Mouse (Mus musculus) limb, embryonic 11.5 days (tissue): Measurements from ENCODE around the gene Slc25a44. TPM values are rescaled to one million over a fixed set of nuclear protein-coding genes. Genes with fewer than 3 reads are reported as not detected.

Experiments used
- ATAC-seq: fragments of 200-750 bp; cut with Nextera tagmentation; 2 replicates; pipeline ENCODE4 v1.8.0; 2017; ENCODE audit warnings: low read depth; ENCODE audit not compliant: insufficient number of reproducible peaks, low FRiP score, low TSS enrichment
- DNase-seq: peaks from one replicate; pipeline ENCODE4 v3.0.0-alpha.2; 2015; ENCODE audit warnings: low spot score
- H3K27ac ChIP-seq: fragments of 300-500 bp; sonication (generic); replicated peaks from 2 replicates; pipeline ENCODE4 v1.5.1; 2014; ENCODE audit warnings: low read depth, mild to moderate bottlenecking, low read length
- H3K27me3 ChIP-seq: fragments of 300-500 bp; sonication (generic); 2 replicates; pipeline ENCODE4 v1.6.1; 2014; ENCODE audit warnings: mild to moderate bottlenecking, low read length, mixed read lengths; ENCODE audit not compliant: control insufficient read depth, insufficient read depth
- H3K36me3 ChIP-seq: fragments of 300-500 bp; sonication (generic); 2 replicates; pipeline ENCODE4 v1.6.1; 2014; ENCODE audit warnings: mild to moderate bottlenecking, low read length, moderate library complexity, mixed read lengths; ENCODE audit not compliant: control insufficient read depth, insufficient read depth
- H3K4me1 ChIP-seq: fragments of 300-500 bp; sonication (generic); 2 replicates; pipeline ENCODE4 v1.6.1; 2014; ENCODE audit warnings: low read length, mixed read lengths; ENCODE audit not compliant: control insufficient read depth, insufficient read depth
- H3K4me2 ChIP-seq: fragments of 300-500 bp; sonication (generic); 2 replicates; pipeline ENCODE4 v1.6.1; 2014; ENCODE audit warnings: low read depth, mild to moderate bottlenecking, moderate library complexity; ENCODE audit not compliant: severe bottlenecking
- H3K4me3 ChIP-seq: fragments of 300-500 bp; sonication (generic); 2 replicates; pipeline ENCODE4 v1.5.1; 2014; ENCODE audit warnings: low read depth, low read length
- H3K9ac ChIP-seq: fragments of 300-500 bp; sonication (generic); 2 replicates; pipeline ENCODE4 v1.6.1; 2014; ENCODE audit warnings: mild to moderate bottlenecking, low read length
- H3K9me3 ChIP-seq: fragments of 300-500 bp; sonication (generic); 2 replicates; pipeline ENCODE4 v1.6.1; 2016; ENCODE audit warnings: low read length; ENCODE audit not compliant: control insufficient read depth
- WGBS: fragments of 180-500 bp; shearing (Covaris S2); extraction: QIAGEN DNeasy Blood & Tissue Kit; methylation state at CpG from one replicate; pipeline ENCODE4 v1.1.7; 2014; 5-methylcytosine and 5-hydroxymethylcytosine counted together
- polyA plus RNA-seq: library from polyadenylated mRNA; unstranded; fragments of >200 nt; fragmentation: Nextera tagmentation; extraction: Ambion mirVana; gene quantifications from 2 replicates; pipeline ENCODE4 v1.2.1, GENCODE M21; 2014

Gene Slc25a44
- polyA plus RNA-seq, 1 experiment from 2014 or later: 17.7 TPM

- H3K9ac ChIP-seq: no peak overlapping the region
- H3K36me3 ChIP-seq: no peaks in the 10 kb centered on the region
- H3K4me2 ChIP-seq: no peak overlapping the region
- no peak for ATAC-seq
- H3K9me3 ChIP-seq: no peaks in the 10 kb centered on the region
- H3K4me1 ChIP-seq: peaks cover 7% of the 10 kb centered on the region; the same call in 1 of the 2 replicates
- no peak for DNase-seq
- 81% methylated on average over 8 of the region's 8 CpGs for WGBS
- no peak overlapping the region for H3K27ac ChIP-seq
- no peaks in the 10 kb centered on the region for H3K27me3 ChIP-seq
- no peak overlapping the region for H3K4me3 ChIP-seq
Observed at GRCm38 (mm10) chr3:88446471-88447123, 21.7 kb upstream of the Slc25a44 start.

GRCm38 (mm10) chr3:88442888-88443287, 17.9 kb upstream of the Slc25a44 start:
- 69% methylated on average over 7 of the region's 7 CpGs for WGBS

GRCm38 (mm10) chr3:88442488-88442887, 17.5 kb upstream of the Slc25a44 start:
- no peak overlapping the region for H3K27ac ChIP-seq
- H3K4me3 ChIP-seq: no peak overlapping the region
- H3K9me3 ChIP-seq: no peaks in the 10 kb centered on the region
- DNase-seq (no peak), ATAC-seq (no peak)
- WGBS: 82% methylated on average over 12 of the region's 12 CpGs
- no peaks in the 10 kb centered on the region for H3K36me3 ChIP-seq
- H3K4me1 ChIP-seq: peaks cover 14% of the 10 kb centered on the region; the same call in 1 of the 2 replicates
- H3K4me2 ChIP-seq: no peak overlapping the region
- no peaks in the 10 kb centered on the region for H3K27me3 ChIP-seq
- H3K9ac ChIP-seq: no peak overlapping the region

More at GRCm38 (mm10) chr3:88442888-88443287, 17.9 kb upstream of the Slc25a44 start:
- no peak for ATAC-seq
- no peak overlapping the region for H3K4me3 ChIP-seq
- H3K36me3 ChIP-seq: no peaks in the 10 kb centered on the region
- no peak for DNase-seq
- no peak overlapping the region for H3K27ac ChIP-seq
- no peaks in the 10 kb centered on the region for H3K9me3 ChIP-seq
- no peaks in the 10 kb centered on the region for H3K27me3 ChIP-seq
- H3K4me1 ChIP-seq: peaks cover 11% of the 10 kb centered on the region; the same call in 1 of the 2 replicates
- H3K9ac ChIP-seq: no peak overlapping the region
- no peak overlapping the region for H3K4me2 ChIP-seq

- no peaks in the 10 kb centered on the region for H3K9me3 ChIP-seq
- H3K36me3 ChIP-seq: no peaks in the 10 kb centered on the region
- DNase-seq: peak; percentile 45
- 20% methylated on average over 27 of the region's 27 CpGs for WGBS
- H3K4me3 ChIP-seq: 0 out of 2 replicates have a peak overlapping the region, but pooled peaks have one; percentile 1
- peaks cover 22% of the 10 kb centered on the region; the same call in 1 of the 2 replicates for H3K4me1 ChIP-seq
- H3K9ac ChIP-seq: no peak overlapping the region
- H3K27ac ChIP-seq: no peak overlapping the region
- H3K4me2 ChIP-seq: peak overlapping the region; percentile 26
- ATAC-seq: no peak
- H3K27me3 ChIP-seq: no peaks in the 10 kb centered on the region
Observed at GRCm38 (mm10) chr3:88440500-88441381, 15.8 kb upstream of the Slc25a44 start.

- Histone ChIP-seq H3K9me3 (no peaks in the 10 kb centered on the region), H3K4me1 (peaks cover 22% of the 10 kb centered on the region; the same call in 1 of the 2 replicates), H3K4me2 (no peak overlapping the region), H3K4me3 (no peak overlapping the region), H3K27ac (no peak overlapping the region), H3K27me3 (no peaks in the 10 kb centered on the region), H3K9ac (no peak overlapping the region), H3K36me3 (no peaks in the 10 kb centered on the region)
- WGBS: 63% methylated on average over 4 of the region's 4 CpGs
- no peak for ATAC-seq
- DNase-seq: no peak
Observed at GRCm38 (mm10) chr3:88439582-88439981, 14.6 kb upstream of the Slc25a44 start.

GRCm38 (mm10) chr3:88437454-88437853, 12.5 kb upstream of the Slc25a44 start:
- Histone ChIP-seq H3K4me3 (no peak overlapping the region), H3K27ac (no peak overlapping the region)

GRCm38 (mm10) chr3:88436395-88437201, 11.7 kb upstream of the Slc25a44 start:
- no peaks in the 10 kb centered on the region for H3K36me3 ChIP-seq

More at GRCm38 (mm10) chr3:88437454-88437853, 12.5 kb upstream of the Slc25a44 start:
- H3K9ac ChIP-seq: peak overlapping the region; percentile 52; the same call in 1 of the 2 replicates
- DNase-seq (no peak), ATAC-seq (no peak)
- H3K27me3 ChIP-seq: no peaks in the 10 kb centered on the region
- 82% methylated on average over 10 of the region's 10 CpGs for WGBS
- H3K4me2 ChIP-seq: peak overlapping the region; percentile 48
- peaks cover 22% of the 10 kb centered on the region; the same call in 1 of the 2 replicates for H3K4me1 ChIP-seq
- no peaks in the 10 kb centered on the region for H3K36me3 ChIP-seq
- H3K9me3 ChIP-seq: no peaks in the 10 kb centered on the region

GRCm38 (mm10) chr3:88435515-88435914, 10.6 kb upstream of the Slc25a44 start:
- WGBS: 64% methylated on average over 10 of the region's 10 CpGs
- no peaks in the 10 kb centered on the region for H3K27me3 ChIP-seq
- H3K4me1 ChIP-seq: peaks cover 16% of the 10 kb centered on the region; the same call in 1 of the 2 replicates
- DNase-seq (no peak), ATAC-seq (no peak)
- no peaks in the 10 kb centered on the region for H3K9me3 ChIP-seq
- no peak overlapping the region for H3K27ac ChIP-seq
- no peak overlapping the region for H3K4me2 ChIP-seq
- H3K4me3 ChIP-seq: no peak overlapping the region
- no peaks in the 10 kb centered on the region for H3K36me3 ChIP-seq
- H3K9ac ChIP-seq: no peak overlapping the region

More at GRCm38 (mm10) chr3:88436395-88437201, 11.7 kb upstream of the Slc25a44 start:
- DNase-seq: peak; percentile 84
- Histone ChIP-seq H3K27ac (0 out of 2 replicates have a peak overlapping the region, but pooled peaks have one; percentile 8), H3K9me3 (no peaks in the 10 kb centered on the region), H3K4me3 (peak overlapping the region; percentile 20), H3K4me1 (peaks cover 22% of the 10 kb centered on the region; the same call in 1 of the 2 replicates), H3K9ac (peak overlapping the region; percentile 52), H3K27me3 (no peaks in the 10 kb centered on the region), H3K4me2 (peak overlapping the region; percentile 48)
- 8% methylated on average over 29 of the region's 29 CpGs for WGBS
- ATAC-seq: peak; percentile 94
